Mouse (Mus musculus): ENCODE data around the gene Gm37240. TPM values are rescaled to one million over a fixed set of nuclear protein-coding genes. Genes with fewer than 3 reads are reported as not detected.

Gene Gm37240
- polyA plus RNA-seq, 2 experiments from 2014 or later = 2.9 to 4.3 TPM

DNA sequence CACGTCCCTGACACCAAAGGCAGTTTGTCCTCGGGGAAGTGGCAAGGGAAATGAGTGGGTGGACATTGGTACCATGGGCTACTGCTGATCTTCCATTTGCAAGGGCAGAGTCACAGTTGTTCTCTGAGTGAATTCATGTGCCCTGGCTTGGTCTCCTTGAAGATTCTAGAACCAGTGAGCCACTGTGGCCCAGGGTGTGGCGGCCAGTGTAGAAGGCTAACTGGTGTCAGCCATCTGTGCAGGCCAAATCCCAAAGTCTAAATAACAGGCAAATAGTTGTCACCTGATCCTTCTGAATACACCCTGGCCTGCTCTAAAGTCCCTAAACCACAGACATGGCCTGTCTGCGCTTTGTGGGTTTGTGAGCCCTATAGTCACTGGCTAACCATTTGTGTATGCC lies 898.4 kb downstream of the Gm37240 start:
- no peak for ATAC-seq

DNA sequence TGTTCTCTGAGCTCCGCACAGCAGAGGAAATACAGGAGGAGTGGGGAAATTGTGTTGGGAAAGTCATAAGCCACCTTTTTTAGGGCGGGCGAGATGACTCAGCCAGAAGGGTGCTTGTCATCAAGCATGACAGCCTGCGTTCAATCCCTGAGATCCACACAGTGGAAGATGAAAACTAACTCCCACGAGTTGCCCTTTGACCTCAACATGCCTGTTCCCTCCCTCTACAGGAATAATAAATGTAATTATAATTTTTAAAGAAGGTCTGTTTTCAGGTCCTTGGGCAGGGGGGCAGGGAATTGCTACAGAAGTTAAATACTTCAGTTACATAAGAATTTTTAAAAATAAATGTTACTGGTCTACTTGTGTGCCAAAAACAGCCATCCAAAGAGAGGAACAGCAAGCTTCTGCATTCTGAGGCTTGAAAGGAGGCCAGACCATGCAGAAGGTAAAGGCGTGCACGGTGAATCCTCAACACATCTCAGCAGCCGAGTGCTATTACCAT lies 902.1 kb downstream of the Gm37240 start:
- ATAC-seq = no peak

DNA sequence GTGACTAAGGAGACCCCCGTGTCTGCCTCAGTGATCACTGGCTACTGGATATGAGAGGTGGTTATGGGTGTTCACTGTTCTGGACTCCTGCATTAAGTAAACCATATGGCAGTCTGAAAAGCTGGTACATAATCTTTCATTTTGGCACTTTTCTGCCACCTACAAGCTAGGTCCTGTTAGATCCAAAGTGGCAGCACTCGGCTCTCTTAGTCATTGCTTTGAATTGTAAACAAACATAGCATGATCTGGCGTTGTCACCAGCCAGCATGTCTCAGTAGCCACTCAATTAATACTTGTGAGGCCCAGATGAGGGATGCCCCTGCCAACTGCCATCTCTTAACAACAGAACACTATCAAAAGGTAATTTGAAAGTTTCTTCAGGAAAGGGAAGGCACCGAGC lies 904.6 kb downstream of the Gm37240 start:
- no peak for ATAC-seq

DNA sequence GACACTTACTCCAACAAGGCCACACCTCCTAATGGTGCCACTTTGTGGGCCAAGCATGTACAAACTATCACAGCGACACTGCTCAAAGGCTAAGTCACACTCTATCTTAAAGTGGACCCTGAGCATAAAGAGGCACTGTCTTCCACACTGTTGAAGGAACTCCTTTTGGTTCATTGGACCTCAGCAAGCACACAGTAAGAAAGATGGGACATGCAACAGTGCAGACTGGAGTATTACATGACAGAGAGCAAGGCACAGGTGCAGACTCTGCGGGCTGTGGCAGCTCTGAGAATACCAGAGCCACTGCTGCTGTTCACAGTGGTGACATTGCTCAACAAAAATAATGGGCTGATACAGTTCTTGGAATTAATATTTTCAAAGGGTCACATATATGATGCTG lies 907.2 kb downstream of the Gm37240 start:
- no peak for ATAC-seq

DNA sequence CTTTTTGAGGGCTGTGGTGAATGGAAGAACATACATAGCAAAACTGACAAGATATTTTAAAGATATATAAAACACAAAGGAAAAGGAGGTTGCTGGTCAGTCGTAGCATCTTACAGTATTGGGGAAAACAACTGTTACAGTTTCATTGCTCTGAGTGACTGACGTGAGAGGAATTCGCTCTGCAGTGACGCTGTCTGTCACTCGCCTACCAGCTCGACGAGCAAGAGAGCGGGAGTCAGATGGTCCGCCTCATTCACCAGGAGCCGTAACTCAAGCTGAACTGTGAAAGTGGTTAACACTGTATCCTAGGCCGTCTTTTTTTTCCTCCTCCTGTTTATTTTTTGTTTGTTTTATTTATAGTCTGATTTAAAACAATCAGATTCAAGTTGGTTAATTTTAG lies 908.6 kb downstream of the Gm37240 start:
- ATAC-seq = no peak

DNA sequence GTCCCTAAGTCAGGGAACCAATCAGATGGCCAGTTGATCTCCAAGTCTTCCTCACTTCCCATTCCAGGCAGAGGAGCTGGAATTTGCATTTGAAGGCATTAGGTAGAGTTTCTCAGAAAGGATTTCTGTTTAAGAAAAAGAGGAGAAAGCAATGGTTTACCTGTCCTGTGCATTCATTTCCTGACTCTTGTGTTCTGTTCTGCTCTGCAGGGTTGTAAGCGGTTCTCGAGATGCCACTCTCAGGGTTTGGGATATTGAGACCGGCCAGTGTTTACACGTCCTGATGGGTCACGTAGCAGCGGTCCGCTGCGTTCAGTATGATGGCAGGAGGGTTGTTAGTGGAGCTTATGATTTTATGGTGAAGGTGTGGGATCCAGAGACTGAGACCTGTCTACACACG lies 913.1 kb downstream of the Gm37240 start:
- no peak for ATAC-seq

DNA sequence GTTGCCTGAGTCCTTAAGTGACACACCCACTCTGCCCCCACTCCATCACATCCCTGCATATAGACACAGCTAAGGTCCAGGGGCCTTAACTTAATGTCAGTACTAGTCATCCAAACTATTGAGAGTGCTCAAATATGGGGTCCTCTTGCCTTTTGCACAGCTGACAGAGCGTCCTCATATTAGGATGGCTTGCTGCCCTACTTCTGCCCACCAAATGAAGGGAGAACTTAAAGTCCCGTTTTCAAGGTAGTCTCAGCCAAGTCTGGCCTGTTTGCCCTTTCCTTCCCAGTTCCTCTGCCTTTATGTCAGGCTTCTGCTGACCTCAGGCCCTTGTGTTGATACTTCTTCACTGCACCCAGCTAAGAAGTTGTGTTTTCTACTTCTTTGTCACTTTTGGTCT lies 914.4 kb downstream of the Gm37240 start:
- no peak for ATAC-seq

DNA sequence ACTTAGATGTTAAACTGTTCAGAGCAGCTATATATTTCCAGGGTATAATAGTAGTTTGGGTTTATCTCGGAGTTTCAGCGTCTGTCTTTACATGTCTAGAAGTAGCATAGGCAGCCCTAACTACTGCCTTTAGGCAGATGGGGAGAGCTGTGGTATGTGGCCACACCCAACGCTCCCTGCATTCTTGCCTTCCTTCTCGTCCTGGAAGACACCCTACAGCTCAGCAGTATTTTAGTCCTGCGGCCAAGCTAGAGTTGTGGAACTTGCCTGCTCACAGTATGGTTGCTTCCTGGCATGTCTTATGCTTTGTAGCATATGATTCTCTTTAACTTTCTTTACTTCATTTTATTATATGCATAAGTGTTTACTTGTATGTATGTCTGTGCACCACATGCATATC lies 915.8 kb downstream of the Gm37240 start:
- no peak for ATAC-seq

DNA sequence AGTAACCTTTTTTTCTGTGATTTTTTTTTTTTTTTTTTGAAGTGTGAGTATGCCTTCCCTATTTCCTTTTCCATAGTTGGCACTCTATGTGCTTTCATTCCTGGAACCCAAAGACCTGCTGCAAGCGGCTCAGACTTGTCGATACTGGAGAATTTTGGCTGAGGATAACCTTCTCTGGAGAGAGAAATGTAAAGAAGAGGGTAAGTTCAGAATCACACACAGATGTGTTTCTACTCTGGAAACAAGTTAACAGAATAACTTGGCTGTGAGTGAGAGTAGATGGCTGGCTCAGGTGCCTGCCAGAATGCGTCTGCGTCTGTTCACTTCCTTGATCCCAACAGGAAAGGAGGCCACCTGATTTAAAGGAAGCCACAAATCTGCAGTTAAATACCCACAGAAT lies 920.0 kb downstream of the Gm37240 start:
- no peak for ATAC-seq

DNA sequence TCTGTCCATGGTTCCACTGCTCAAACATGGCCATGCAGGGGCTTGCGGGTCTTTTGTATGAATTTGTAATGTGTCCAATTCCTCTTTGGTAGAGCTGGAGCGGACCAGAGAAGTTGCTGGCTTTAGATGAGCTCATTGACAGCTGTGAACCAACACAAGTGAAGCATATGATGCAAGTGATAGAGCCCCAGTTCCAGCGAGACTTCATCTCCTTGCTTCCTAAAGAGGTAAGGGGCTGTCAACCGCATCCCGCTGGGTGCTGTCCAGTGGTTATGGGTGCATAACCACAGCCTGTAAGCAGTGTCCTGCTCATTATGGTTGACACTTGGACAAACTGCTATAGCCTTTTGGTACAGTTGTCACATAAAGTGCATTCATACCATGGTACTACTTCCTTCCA lies 922.2 kb downstream of the Gm37240 start:
- no peak for ATAC-seq

DNA sequence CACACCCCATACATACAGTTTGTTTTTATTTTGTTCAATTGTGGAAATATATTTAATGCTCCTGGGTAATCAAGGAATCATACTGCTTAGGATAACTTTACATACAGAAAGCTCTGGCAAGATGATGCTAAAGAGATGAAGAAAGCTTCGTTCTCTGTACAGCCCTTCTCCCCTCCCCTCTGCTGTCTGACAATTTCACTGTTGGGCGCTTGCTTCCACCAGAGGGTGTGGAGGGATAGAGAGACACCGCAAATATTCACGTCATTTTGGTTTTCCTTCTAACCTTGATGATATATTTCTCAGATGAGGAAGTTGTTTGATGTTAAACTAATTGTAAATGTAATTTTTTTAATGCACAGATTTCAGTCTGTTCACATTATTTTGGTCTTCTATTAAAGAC lies 931.5 kb downstream of the Gm37240 start:
- ATAC-seq = no peak

DNA sequence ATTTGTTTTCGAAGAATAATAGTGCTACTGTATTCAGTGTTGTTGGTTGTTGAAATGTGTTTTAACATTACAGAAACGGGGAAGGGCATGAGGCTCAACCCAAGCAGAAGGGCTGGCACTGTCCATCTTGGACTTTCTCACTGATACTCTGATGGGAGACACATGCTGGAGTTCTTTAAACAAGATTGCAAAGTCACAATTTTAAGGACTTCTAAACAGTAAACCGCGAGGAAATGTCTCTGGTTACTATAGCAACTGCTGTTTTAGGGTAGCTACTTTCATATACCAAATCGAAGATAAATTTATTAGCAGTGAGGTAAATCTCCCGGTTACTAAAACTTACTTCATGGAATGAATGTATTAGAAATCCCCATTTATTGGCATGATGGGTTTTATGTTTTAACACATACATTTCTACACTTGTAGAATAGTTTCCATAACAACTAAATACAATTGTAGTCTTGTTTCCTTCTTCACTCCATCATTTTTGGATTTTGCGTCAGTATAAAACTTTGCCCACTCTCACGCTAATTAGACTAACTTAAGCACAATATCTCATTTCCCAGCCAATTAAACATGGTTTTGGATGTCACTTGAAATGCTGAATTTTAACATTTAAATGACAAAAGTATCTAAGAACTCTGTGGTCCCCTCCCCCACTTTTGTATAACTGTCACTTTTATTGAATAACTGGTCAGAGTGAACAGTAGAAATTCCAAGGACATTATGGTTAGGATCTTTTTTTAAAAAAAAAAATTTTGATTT lies 932.1 kb downstream of the Gm37240 start:
- ATAC-seq = no peak

DNA sequence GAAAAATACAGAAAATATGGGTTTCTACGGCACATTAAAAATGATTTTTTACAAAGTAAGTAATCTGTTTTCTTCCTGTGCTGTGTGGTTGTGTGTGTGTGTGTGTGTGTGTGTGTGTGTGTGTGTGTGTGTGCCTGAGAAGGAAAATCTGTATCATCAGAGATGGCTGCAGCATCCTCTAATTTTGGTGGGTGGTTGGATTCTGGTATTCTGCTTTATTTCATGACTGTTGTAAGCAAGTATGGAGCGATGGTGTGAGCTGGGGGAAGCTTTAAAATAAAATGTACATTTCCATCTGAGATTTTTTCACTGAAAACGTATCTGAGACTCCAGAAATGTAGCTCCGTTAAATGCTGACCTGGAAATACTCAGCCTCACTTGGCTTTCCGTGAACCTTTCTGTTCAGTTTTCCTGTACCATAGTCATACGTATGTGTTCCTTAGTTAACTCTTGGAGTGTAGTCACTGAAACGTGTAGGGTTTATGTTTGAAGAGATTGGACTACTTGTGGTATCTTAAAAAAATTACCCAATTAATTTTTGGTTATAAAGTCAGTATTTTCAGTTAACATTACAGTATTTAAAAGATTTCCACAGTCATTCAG lies 934.6 kb downstream of the Gm37240 start:
- ATAC-seq = no peak

DNA sequence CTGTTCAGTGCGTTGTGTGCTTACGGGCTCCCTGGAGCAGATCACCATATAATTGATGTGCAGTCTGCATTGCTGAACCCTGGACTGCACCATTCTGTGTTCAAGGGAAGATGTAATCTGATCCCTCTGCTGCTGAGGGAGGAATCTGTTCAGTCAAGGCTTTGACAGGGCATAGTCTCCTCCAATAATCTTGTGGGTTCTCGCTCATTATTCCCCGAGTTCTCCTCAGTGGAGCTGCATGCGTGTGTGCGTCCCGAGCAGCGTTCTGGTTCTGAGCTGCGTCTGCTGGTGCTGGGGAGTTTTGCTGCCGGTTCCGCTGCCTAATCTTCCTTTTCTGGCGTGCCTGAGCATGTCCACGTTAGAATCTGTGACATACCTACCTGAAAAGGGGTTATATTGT lies 935.2 kb downstream of the Gm37240 start:
- no peak for ATAC-seq

DNA sequence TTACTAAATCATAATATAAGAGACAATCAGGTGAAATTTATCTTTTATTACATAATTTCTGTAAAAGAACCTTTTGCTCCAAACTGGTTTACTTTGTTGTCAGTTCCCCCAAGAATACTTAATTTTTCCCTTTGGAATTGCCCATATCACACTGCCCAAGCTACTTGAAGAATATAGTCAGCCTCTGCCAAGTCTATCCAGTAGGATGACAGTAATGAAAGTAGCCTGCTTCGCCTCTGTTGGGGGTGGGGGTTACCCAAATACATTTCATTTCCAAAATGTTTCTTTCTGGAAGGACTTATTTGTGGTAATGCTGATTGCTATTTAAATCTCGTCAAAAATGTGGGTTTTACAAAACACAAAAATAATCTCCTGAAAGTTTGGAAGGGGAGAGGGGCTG lies 935.6 kb downstream of the Gm37240 start:
- ATAC-seq = no peak

DNA sequence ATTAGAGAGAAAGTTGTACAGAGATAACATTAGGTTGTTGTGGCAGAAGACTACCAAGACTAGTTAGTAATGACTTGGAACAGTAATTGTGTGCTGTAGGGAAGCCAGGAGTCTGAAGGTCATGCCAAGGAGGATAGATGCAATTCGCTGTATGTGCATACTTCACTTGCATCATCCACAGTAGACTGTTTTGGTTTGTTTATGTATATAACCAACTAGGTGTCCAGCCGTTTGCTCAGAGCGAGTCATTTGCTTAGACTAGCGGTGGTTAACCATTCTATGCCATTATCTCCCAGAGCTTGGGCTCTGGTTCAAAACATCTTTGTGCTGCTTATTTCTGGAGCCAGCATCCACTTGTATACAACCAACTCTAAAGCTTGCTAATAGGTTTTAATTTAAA lies 937.9 kb downstream of the Gm37240 start:
- ATAC-seq = no peak

DNA sequence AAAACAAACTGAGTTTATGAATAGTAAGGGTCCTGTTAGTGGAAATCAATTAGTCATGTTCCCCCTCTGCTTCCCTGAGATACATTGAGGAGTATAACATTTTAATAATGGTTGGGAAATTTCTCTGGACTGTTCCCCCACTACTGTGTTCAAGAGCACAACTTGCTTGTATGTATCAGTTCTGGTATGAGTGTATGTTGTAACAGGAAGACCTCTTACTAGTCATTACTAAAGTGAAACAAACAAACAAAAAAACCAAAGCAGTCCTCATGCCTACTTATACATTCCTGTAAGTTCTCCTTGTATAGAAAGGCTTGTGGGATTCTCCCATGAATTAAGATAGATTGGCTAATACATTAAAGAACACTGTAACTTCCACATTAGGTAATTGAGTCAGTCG lies 940.9 kb downstream of the Gm37240 start:
- ATAC-seq = no peak

DNA sequence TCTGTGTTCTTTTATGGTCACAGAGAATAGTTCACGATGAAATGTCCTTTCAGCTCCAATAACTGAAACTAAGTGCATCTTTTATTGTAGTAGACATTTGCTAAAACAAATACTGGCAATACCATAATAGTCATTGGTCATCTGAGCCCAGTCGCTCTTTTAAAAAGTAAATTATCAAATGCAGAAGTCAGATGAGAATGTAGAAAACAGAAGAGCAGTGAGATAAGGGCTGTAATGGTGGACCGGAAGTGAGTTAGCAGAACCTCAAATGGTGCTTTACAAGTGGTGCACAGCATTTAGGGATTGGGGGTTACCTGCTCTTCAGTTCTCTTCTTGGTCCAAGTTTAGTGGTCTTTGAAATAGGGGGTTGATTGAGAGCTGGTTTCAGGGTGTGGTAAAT lies 942.4 kb downstream of the Gm37240 start:
- no peak for ATAC-seq

DNA sequence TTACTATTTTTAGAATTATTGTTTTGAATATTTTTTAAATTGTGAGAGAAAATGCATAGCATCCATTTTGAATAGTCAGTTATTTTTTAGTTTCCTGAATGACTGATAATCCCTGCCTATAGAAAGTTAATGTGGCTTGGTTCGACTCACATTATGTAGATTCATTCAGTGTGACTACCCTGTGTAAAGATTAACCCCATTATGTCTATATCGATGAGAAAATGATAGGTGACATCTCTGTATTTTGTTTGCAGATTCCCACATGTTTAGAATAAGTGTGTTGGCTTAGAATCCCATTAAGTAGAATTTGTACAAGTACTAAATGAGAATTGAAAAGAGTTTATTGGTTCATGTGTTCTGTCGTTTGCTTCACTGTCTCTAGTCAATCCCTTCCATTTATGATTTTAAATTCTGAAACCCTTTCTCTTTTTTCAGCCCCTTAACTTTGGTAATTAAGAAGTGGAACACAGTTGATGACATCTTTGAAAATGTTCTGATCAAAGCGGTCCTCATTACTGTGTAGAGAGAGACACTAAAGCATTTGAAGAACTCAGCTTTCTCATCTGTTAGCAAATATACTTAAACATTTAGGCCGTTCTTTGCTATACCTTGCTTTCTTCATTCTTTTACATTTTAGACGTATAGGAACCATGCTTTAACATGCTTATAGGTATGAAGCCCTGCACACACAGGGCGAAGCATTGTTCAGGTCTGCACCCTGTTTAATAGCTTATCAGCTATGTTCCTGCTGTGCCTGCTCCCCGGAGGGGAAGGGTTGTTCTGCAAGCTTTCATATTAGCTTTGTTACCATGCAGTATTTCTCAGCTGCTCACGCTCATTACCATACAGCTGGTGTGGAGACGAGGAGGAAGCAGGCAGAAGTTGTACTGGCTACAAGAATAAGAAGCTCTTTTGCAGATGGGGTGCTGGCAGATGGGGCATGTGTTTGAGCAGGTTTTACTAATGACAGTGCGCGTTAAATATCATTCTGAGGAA lies 949.7 kb downstream of the Gm37240 start:
- no peak for ATAC-seq

DNA sequence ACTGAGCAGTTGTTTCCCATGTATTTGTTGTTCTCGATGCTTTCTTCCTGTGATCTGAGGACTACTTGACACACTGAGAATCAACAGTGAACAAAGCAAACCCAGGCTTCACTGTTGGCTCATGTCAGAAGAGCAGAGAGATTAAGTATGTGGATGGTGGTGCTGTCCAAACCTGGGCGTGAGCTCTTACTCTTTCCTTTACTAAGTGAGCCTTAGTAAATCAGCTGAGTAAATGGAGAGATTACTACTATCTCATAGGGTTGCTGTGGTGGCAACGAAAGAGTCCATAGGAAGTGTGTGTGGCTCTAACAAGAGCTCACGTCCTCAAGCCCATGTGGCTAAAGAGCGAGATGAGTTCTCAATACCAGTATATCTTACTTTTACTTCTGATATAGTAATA lies 950.4 kb downstream of the Gm37240 start:
- no peak for ATAC-seq

DNA sequence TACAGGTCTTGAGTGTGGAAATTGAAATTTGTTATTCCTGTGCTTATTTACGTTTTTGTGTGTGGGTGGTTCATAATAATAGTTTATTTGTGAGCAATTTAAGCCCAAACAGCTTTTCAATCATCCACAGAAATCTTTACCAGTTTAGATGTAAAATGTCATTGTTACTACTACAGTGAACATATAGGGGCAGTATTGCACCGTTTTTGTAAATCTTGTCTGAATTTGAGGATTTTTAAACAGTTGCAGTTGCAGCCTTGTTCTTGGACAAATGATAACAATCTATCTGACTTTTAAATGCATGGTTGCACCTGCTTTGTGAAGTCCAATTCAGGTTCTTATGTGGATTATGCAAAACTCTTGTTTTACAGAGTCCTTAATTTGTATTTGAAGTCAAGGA lies 951.1 kb downstream of the Gm37240 start:
- ATAC-seq = no peak

DNA sequence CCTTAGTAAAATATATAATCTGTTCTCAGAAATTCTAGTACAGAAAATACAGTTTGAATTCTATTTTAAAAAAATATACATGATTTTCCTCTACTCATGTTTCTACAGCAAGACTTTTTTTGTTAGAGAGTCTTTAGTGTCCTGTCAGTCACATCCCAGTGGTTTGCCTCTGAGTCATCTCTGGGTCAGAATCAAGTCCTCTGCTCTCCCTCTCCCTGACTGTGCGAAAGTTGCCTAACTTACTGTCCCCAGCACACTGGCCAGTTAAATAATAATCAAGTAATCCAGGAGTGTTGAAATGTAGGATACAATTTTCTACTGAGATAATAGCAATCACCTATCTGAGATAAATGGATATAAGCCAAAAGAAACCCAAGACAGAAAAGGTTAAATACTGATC lies 951.6 kb downstream of the Gm37240 start:
- ATAC-seq = no peak

DNA sequence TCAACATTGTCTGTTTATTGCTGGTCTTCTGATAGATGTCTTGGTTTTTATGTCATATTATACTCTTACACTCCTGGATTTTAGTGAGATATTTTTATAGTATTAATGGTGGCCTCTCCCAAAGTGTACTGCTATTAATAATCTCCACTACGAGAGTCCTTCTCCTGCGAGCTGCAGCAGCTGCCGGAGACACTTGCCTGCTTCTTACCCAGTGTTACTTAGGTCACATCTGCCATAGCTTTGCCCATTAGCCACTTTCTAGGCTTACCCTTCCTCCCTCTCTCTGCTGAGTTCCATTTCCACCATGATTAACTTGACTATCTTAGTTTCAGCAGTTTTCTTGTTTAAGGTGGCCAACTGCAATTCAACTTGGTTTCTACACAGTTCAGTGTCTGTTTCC lies 956.6 kb downstream of the Gm37240 start:
- ATAC-seq = no peak

Data from activated CD4-positive, CD25-positive, alpha-beta regulatory T cell, adult 4 months (primary cell).